Comparison of ENCODE assay signal across 16 mouse cellular contexts in the genomic region with DNA sequence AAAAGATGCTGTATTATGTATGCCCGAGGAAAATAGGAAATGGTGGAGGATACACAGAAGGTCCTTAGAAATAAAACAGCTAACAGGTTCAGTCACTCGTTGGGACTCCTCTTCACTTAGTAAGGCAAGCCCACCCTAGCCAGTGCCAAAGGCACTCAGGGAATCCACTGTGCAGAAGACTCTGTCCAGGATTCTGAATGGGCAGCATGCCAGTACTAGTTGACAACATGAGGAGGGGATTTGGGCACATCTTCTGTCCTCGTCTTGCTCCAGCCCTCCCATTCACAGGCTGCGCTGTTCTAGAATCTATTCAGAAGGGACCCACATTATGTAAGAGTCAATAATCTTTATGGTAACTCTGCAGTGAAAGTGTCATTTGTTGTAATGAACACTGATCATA.
"Had no signal": no experiment of that assay in that cellular context is flagged by ENCODE, and none has a peak within 500 bp of the region (broad histone marks: within the 10 kb centered on the region; RNA-seq: fewer than 3 reads in every experiment).

No protein-coding gene starts in this region.

- H3K27ac ChIP-seq: intestine, embryonic 15.5 days; layer of hippocampus, adult 2 months; limb, embryonic 13.5 days; liver, embryonic 14.5 days; midbrain, embryonic 10.5 days; neural tube, embryonic 12.5 days had no signal

- H3K27me3 ChIP-seq: intestine, embryonic 15.5 days; limb, embryonic 13.5 days; neural tube, embryonic 12.5 days had no signal

- H3K4me1 ChIP-seq: intestine, embryonic 15.5 days; limb, embryonic 13.5 days; midbrain, embryonic 10.5 days; neural tube, embryonic 12.5 days had no signal

- ATAC-seq: intestine, embryonic 15.5 days had no signal

- H3K9me3 ChIP-seq: intestine, embryonic 15.5 days; limb, embryonic 13.5 days; midbrain, embryonic 10.5 days; neural tube, embryonic 12.5 days had no signal

- H3K4me3 ChIP-seq: intestine, embryonic 15.5 days; layer of hippocampus, adult 2 months; limb, embryonic 13.5 days; midbrain, embryonic 10.5 days; myocyte; neural tube, embryonic 12.5 days had no signal

- H3K36me3 ChIP-seq: intestine, embryonic 15.5 days; limb, embryonic 13.5 days; midbrain, embryonic 10.5 days; neural tube, embryonic 12.5 days had no signal

- H3K9ac ChIP-seq: intestine, embryonic 15.5 days; limb, embryonic 13.5 days; liver, embryonic 14.5 days; neural tube, embryonic 12.5 days had no signal

- DNase-seq: kidney, adult 18-20 months; kidney, postnatal 10 days; kidney, postnatal 4 days; lung, adult 18-20 months; lung, postnatal 10 days; lung, postnatal 4 days; retina, postnatal 1 day; right cerebral cortex, postnatal 14 days; thymus, postnatal 4 days had no signal

- H3K4me2 ChIP-seq: intestine, embryonic 15.5 days; limb, embryonic 13.5 days; neural tube, embryonic 12.5 days had no signal
